Mouse (Mus musculus) intestine, postnatal 0 days (tissue): Measurements from ENCODE around the gene Sprr4. TPM values are rescaled to one million over a fixed set of nuclear protein-coding genes. Genes with fewer than 3 reads are reported as not detected.
"Not testable (repeated sequence)": the region's sequence is repeated elsewhere in the genome, so short reads cannot be mapped to it uniquely, and the experiment has no call there.

Source experiments
- ATAC-seq: fragments of 200-750 bp; cut with Nextera tagmentation; 2 replicates; pipeline ENCODE4 v1.8.0; 2017; ENCODE audit warnings: mild to moderate bottlenecking, moderate TSS enrichment, moderate library complexity
- H3K27ac ChIP-seq: fragments of 300-500 bp; sonication (generic); 2 replicates; pipeline ENCODE4 v1.5.1; 2014; ENCODE audit warnings: mild to moderate bottlenecking, low read depth, low read length, moderate library complexity
- H3K27me3 ChIP-seq: fragments of 300-500 bp; sonication (generic); replicated peaks from 2 replicates; pipeline ENCODE4 v1.6.1; 2014; ENCODE audit warnings: low read length, mixed read lengths; ENCODE audit not compliant: control insufficient read depth, insufficient read depth
- H3K36me3 ChIP-seq: fragments of 300-500 bp; sonication (generic); 2 replicates; pipeline ENCODE4 v1.6.1; 2014; ENCODE audit warnings: mild to moderate bottlenecking, moderate library complexity; ENCODE audit not compliant: control insufficient read depth, insufficient read depth
- H3K4me1 ChIP-seq: fragments of 300-500 bp; sonication (generic); replicated peaks from 2 replicates; pipeline ENCODE4 v1.6.1; 2014; ENCODE audit warnings: antibody characterized with exemption, low read length, mixed read lengths; ENCODE audit not compliant: control insufficient read depth, insufficient read depth
- H3K4me2 ChIP-seq: fragments of 300-500 bp; sonication (generic); replicated peaks from 2 replicates; pipeline ENCODE4 v1.6.1; 2014; ENCODE audit warnings: low read depth, mild to moderate bottlenecking, moderate library complexity
- H3K4me3 ChIP-seq: fragments of 300-500 bp; sonication (generic); 2 replicates; pipeline ENCODE4 v1.5.1; 2014; ENCODE audit warnings: low read depth, low read length
- H3K9ac ChIP-seq: fragments of 300-500 bp; sonication (generic); 2 replicates; pipeline ENCODE4 v1.6.1; 2014; ENCODE audit warnings: mild to moderate bottlenecking, low read depth, low read length
- H3K9me3 ChIP-seq: fragments of 300-500 bp; sonication (generic); 2 replicates; pipeline ENCODE4 v1.6.1; 2016; ENCODE audit warnings: mixed run types; ENCODE audit not compliant: control insufficient read depth
- CTCF ChIP-seq: sonication (generic); IDR thresholded peaks from 2 replicates; pipeline ENCODE4 v1.5.1; 2016; ENCODE audit warnings: low read depth, mild to moderate bottlenecking, control low read depth, antibody characterized with exemption, moderate library complexity
- WGBS: fragments of 180-500 bp; shearing (Covaris S2); extraction: QIAGEN DNeasy Blood & Tissue Kit; methylation state at CpG from one replicate; pipeline ENCODE4 v1.1.7; 2014; 5-methylcytosine and 5-hydroxymethylcytosine counted together
- polyA plus RNA-seq: library from polyadenylated mRNA; unstranded; fragments of >200 nt; fragmentation: Nextera tagmentation; extraction: Ambion mirVana; gene quantifications from 2 replicates; pipeline ENCODE4 v1.2.1, GENCODE M21; 2015

Sprr4 gene
- polyA plus RNA-seq, 1 experiment from 2014 or later: not detected

- Histone ChIP-seq H3K27ac (no peak overlapping the region), H3K4me3 (no peak overlapping the region), H3K4me2 (no peak overlapping the region), H3K9ac (no peak overlapping the region), H3K27me3 (no peaks in the 10 kb centered on the region), H3K9me3 (no peaks in the 10 kb centered on the region), H3K4me1 (no peaks in the 10 kb centered on the region), H3K36me3 (no peaks in the 10 kb centered on the region)
- TF ChIP-seq CTCF: no peak
- no peak for ATAC-seq
- WGBS: 19% methylated on average over 1 of the region's 1 CpGs
These were observed 14.0 kb downstream of the Sprr4 start for GRCm38 (mm10) chr3:92486307-92486706.

- TF ChIP-seq CTCF: no peak
- peak; percentile 77 for ATAC-seq
- no peaks in the 10 kb centered on the region for H3K36me3 ChIP-seq
- H3K4me1 ChIP-seq: no peaks in the 10 kb centered on the region
- H3K27me3 ChIP-seq: no peaks in the 10 kb centered on the region
- H3K27ac ChIP-seq: no peak within 1 kb of the TSS
- no peak within 1 kb of the TSS for H3K4me3 ChIP-seq
- no peaks in the 10 kb centered on the region for H3K9me3 ChIP-seq
- H3K4me2 ChIP-seq: no peak within 1 kb of the TSS
- no peak within 1 kb of the TSS for H3K9ac ChIP-seq
These were observed 14.4 kb downstream of the Sprr4 start, which contains the start of gene Sprr1a for GRCm38 (mm10) chr3:92485863-92486262. Gene Sprr1a, minus strand, starts transcription at chr3:92485895.

- not testable (repeated sequence) for H3K9ac ChIP-seq, ATAC-seq, H3K4me1 ChIP-seq, H3K4me3 ChIP-seq, H3K27me3 ChIP-seq, H3K9me3 ChIP-seq, H3K4me2 ChIP-seq, H3K36me3 ChIP-seq, H3K27ac ChIP-seq
- peak; percentile 61 for TF ChIP-seq CTCF
These were observed 19.0 kb downstream of the Sprr4 start for GRCm38 (mm10) chr3:92481249-92481648.

DNA sequence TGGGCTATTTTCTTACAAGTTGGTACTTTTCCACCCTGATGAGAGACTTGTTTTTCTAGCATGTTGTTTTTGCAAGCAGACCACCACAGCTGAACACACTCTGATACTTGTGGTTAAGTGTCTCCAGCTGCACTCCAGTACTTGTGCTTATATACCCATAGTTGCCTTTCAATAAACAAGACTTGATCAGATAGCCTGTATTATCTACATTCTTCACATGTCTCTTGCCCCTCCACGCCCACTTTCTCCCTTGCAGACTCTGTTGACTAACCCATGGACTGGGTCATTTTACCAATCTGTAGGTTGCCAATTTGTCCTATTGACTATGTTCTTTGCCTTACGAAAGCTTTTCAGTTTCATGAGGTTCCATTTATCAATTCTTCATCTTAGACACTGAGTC, 30.2 kb downstream of the Sprr4 start:
- ATAC-seq: no peak
- Histone ChIP-seq H3K27ac (no peak overlapping the region), H3K9ac (no peak overlapping the region), H3K36me3 (no peaks in the 10 kb centered on the region), H3K27me3 (no peaks in the 10 kb centered on the region), H3K4me3 (no peak overlapping the region), H3K9me3 (no peaks in the 10 kb centered on the region), H3K4me1 (no peaks in the 10 kb centered on the region), H3K4me2 (no peak overlapping the region)
- WGBS: 72% methylated on average over 2 of the region's 2 CpGs
- no peak for TF ChIP-seq CTCF

- H3K4me3 ChIP-seq: no peak overlapping the region
- H3K4me2 ChIP-seq: no peak overlapping the region
These were observed 32.9 kb downstream of the Sprr4 start for GRCm38 (mm10) chr3:92467424-92467823.

DNA sequence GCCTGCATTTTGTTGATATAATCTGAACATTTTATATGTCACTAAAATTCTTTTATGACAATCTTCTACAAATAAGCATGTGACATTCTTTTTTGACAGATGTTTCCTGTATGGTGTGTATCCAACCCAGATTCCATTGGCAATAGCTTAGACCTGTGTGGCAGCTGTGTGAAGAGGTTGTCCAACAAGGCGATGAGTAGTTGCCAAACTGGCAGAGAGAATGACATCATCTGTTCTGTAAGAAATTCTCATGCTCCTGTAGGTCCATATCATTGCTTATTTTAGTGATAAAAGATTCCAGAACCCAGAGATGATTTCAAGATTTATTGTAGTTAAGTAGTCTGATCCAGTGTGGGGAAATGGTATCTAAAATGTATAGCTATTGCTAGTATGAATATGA, 33.7 kb downstream of the Sprr4 start:
- H3K27ac ChIP-seq: no peak overlapping the region
- TF ChIP-seq CTCF: no peak
- H3K9me3 ChIP-seq: no peaks in the 10 kb centered on the region
- no peaks in the 10 kb centered on the region for H3K36me3 ChIP-seq
- H3K4me2 ChIP-seq: no peak overlapping the region
- 80% methylated on average over 1 of the region's 1 CpGs for WGBS
- H3K27me3 ChIP-seq: no peaks in the 10 kb centered on the region
- no peak overlapping the region for H3K4me3 ChIP-seq
- no peak overlapping the region for H3K9ac ChIP-seq
- ATAC-seq: no peak
- no peaks in the 10 kb centered on the region for H3K4me1 ChIP-seq

More at GRCm38 (mm10) chr3:92467424-92467823, 32.9 kb downstream of the Sprr4 start:
- H3K36me3 ChIP-seq: no peaks in the 10 kb centered on the region
- no peaks in the 10 kb centered on the region for H3K27me3 ChIP-seq
- ATAC-seq: no peak
- H3K9ac ChIP-seq: no peak overlapping the region
- no peaks in the 10 kb centered on the region for H3K9me3 ChIP-seq
- H3K27ac ChIP-seq: no peak overlapping the region
- no peak for TF ChIP-seq CTCF
- no peaks in the 10 kb centered on the region for H3K4me1 ChIP-seq

GRCm38 (mm10) chr3:92458620-92459019, 41.7 kb downstream of the Sprr4 start, which contains the start of gene Sprr3:
Gene Sprr3, minus strand, starts transcription at chr3:92458720.
- WGBS: 72% methylated on average over 2 of the region's 2 CpGs

More at GRCm38 (mm10) chr3:92458620-92459019, 41.7 kb downstream of the Sprr4 start, which contains the start of gene Sprr3:
- TF ChIP-seq CTCF: no peak
- Histone ChIP-seq H3K9me3 (no peaks in the 10 kb centered on the region), H3K36me3 (no peaks in the 10 kb centered on the region), H3K4me2 (no peak within 1 kb of the TSS), H3K27me3 (no peaks in the 10 kb centered on the region), H3K9ac (no peak within 1 kb of the TSS), H3K4me3 (no peak within 1 kb of the TSS), H3K4me1 (no peaks in the 10 kb centered on the region), H3K27ac (no peak within 1 kb of the TSS)
- no peak for ATAC-seq
